Mouse (Mus musculus): ENCODE results near the gene Zdhhc12.
"Not testable (repeated sequence)": the region's sequence is repeated elsewhere in the genome, so short reads cannot be mapped to it uniquely, and the experiment has no call there.

Zdhhc12 gene

GRCm38 (mm10) chr2:30093471-30094207 lies at the start of gene Zdhhc12:
Gene Zdhhc12 (minus strand): TSS chr2:30093648.
- peak; percentile 95 for DNase-seq (ENCODE audit: extremely low read depth, low read depth)

GRCm38 (mm10) chr2:30140021-30140420 lies 46.6 kb upstream of the Zdhhc12 start:
- not testable (repeated sequence) for DNase-seq (ENCODE audit: extremely low read depth, low read depth)

GRCm38 (mm10) chr2:30136458-30136857 lies 43.0 kb upstream of the Zdhhc12 start:
- DNase-seq (ENCODE audit: extremely low read depth, low read depth): no peak

DNA sequence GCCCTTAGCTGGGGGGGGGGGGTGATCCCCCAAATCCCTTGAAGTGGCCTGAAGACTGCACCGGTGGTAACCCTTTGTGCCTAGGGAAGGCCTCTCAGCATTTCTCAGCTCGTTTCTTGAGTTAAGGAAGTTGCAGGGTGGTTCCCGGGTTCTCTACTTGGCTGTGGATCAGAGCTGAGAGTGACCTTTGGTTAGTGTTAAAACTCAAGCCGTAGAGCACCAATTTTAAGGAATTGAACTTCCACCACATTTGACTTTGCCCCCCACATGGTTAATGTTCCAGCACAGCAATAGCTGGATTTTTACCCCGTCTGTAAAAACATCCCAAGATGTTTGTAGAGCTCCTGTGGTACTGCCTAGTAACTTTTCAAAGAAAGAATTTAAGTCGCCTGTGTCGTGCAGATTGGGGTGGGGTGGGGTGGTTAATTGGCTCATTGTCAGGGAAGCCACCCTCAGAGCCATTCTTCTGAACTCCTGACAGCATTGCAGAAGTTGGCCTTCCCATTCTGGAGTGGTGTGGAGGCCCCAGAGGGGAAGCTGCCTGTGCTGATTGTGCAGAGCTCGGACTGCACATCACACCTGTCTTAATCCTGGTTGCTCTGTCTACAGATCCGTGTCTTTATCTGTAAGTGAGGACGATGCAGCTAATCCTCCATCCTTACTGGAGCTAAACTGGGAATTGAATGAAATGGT lies 41.6 kb upstream of the Zdhhc12 start:
- DNase-seq (ENCODE audit: extremely low read depth, low read depth): peak; percentile 41

DNA sequence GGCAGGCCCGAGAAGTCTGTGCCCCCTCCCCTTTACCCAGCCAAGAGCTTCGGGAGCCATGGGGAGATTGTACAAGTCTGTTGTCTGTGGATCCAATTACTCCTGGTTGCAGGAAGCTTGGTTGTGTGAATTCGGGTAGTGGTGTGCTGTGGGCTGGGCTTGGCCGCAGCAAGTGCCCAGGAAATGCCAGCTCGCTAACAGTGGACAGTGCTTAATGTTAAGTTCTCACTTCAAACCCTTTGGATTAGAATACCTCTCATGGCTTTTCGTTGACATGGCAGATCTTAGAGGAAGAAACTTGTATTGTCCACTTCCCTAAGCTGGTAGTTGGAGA lies 40.9 kb upstream of the Zdhhc12 start:
- no peak for DNase-seq (ENCODE audit: extremely low read depth, low read depth)

DNA sequence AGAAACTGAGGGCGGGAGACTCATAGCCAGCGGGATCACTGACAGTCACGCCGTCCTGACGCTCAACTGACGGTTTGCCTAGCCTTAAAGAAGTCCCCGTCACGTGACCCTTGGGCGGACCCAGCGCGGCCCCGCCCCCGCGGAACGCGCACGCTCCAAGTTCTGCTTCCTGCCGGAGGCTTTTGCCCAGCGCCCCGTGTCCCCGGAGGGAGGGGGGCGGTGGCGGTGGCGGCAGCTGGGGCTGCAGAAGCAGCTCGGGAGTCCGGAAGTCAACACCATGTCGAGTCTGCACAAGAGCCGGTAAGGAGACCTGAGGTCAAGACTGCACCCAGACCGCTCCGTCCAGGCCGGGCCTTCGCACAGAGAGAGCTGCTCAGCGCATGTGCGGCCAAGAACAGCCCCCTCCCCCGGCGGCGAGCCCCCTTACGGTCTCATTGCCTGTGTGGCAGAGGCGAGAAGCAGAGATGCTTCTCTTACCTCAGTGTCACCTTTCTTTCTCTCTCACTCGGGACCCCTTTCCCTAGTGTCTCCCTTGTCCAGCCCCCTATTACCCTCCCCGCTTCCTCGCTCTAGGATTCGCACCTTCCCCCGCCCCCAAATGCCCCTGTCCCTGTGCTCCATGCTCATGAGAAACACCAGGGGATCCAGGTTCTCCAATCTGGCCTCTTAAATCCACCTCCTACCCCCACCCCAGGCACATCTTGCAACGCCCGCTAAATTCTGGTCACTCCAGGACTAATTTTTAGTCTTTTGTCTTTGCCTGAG lies 40.3 kb upstream of the Zdhhc12 start, which contains the start of gene Tbc1d13:
TSS of gene Tbc1d13 (plus strand) at position 134 of the 765 bp plus-strand sequence.
- DNase-seq (ENCODE audit: extremely low read depth, low read depth): peak; percentile 92

- no peak for DNase-seq (ENCODE audit: extremely low read depth, low read depth)
Observed at GRCm38 (mm10) chr2:30132801-30133612, 39.6 kb upstream of the Zdhhc12 start.

- DNase-seq (ENCODE audit: extremely low read depth, low read depth): not testable (repeated sequence)
Observed at GRCm38 (mm10) chr2:30131240-30131639, 37.8 kb upstream of the Zdhhc12 start.

- no peak for DNase-seq (ENCODE audit: extremely low read depth, low read depth)
Observed at GRCm38 (mm10) chr2:30130156-30130555, 36.7 kb upstream of the Zdhhc12 start.

DNA sequence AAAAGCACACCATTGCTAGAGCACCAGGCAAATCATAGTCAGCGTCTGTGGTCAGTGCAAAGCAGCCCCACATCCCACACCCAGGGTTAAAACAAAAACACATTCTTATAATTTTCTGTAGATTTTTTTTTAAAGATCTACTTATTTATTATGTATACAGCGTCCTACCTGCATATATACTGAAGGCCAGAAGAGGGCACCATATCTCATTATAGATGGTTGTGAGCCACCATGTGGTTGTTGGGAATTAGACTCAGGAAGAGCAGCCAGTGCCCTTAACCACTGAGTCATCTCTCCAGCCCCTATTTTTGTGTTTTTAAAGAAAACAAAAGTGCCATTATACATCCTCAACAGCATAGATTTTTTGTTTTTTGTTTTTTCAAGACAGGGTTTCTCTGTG lies 35.3 kb upstream of the Zdhhc12 start:
- peak; percentile 56 for DNase-seq (ENCODE audit: extremely low read depth, low read depth)

DNA sequence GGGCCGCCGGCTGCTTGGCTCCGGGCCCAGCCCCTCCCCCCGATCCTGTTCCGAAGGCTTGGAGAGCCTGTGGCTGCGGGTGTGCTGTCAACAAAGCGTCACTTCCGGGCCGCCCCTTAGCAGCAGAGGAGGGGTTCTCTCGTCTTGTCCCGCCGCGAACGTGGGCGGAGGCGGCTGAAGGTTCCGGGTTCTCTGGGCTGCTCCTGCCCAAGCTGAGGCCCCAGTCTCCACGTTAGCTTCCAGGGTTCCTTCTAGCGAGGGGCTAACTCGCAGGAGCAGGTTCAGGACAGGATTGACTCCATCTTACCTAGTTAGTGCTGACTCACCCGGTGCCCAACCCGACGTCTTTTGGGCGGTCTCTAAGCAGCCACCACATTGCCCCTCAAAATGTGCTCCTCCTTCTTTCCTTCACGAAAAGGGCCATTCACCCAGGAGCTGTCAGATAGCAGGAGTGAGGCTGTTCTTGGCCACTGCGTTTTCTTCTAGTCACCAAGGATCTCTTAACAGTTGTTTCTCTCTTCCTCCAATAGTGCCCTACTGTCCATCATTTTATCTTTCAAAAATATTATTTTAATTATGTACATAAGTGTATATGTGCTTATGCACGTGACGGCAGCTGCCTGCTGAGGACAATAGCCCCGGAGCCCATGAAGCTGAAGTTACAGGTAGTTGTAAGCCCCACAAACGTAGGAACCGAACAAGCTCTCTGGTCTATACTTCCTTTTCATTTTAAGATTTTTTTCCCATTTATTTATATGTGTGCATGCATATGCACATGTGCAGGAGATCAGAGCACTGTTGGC lies 31.2 kb upstream of the Zdhhc12 start, which contains the start of gene Zer1:
TSS of gene Zer1 (minus strand) at position 114 of the 803 bp plus-strand sequence.
- DNase-seq (ENCODE audit: extremely low read depth, low read depth): peak; percentile 86

DNA sequence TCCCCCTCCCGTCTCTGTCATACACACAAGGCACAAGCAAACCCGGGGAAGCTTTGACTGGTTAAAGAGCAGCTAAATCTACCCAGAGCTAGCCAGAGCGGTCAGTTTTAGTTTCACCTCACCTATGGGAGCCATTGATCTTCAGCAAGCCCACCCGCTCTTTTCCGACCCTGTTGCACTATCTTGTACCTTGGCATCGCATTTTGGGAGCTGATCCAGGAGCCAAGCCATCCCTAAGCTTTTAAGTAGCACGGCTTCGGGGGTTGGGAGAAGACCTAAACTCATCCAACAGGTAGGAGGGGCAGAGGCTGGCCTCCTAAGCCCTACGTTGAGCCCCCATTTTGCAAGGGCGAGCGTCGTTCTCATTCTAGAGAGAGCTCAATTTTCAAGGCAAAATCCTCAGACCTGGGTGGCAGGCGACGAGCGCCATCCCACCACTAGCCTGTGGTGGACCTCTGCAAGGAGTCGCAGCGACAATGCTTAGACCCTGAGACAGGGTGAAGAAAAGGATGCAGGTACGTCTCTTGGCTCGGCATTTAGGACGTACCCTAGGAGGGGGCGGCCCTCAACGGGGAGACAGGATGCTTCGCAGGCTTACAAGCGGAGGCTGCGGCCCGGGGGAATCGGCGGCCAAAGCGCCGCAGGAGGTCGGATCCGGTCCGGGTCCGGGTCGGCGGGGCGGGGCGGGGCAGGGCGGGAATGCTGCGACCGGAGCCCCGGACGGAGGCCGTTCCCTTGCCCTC lies 30.5 kb upstream of the Zdhhc12 start:
- no peak for DNase-seq (ENCODE audit: extremely low read depth, low read depth)

DNA sequence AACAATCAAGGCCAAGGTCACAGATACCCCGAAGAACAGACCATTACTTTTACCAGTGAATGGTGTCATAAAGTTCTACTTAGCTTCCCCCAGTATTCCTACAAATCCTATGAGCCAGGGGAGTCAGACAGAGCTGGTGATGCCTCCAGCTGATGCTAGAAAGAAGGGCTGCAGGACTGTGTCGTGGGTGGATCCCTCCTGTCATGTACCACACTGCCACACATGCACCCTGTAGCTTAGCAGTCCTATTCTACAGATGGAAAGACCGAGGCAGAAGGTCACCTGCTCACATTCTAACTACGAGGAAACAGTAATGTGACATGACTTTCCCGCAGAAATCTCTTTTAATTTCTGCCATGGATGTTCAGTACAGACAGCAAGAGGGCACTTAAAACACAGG lies 29.3 kb upstream of the Zdhhc12 start:
- no peak for DNase-seq (ENCODE audit: extremely low read depth, low read depth)

- DNase-seq (ENCODE audit: extremely low read depth, low read depth): no peak
Observed at GRCm38 (mm10) chr2:30120269-30120668, 26.8 kb upstream of the Zdhhc12 start.

GRCm38 (mm10) chr2:30119641-30120051 lies 26.2 kb upstream of the Zdhhc12 start:
- no peak for DNase-seq (ENCODE audit: extremely low read depth, low read depth)

DNA sequence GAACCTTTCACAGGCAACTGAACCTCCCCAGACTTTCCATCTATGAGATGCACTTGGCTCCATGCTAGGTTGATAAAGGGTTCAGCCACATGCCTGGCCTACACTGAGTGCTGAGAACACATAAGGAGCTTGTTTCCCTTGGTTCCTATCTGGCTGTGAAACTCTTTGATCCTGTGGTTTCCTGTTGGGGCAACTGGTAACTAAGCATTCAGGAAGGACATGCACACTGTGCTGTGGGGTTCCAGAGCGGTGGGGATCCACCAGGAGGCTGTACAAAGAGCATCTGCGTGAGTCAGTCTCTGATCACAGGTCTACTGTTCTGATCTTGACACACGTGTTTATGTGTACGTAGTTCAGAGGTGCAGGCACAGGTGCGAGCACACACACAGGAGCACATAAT lies 19.1 kb upstream of the Zdhhc12 start:
- peak; percentile 64 for DNase-seq (ENCODE audit: extremely low read depth, low read depth)

GRCm38 (mm10) chr2:30111500-30111899 lies 18.1 kb upstream of the Zdhhc12 start:
- no peak for DNase-seq (ENCODE audit: extremely low read depth, low read depth)

DNA sequence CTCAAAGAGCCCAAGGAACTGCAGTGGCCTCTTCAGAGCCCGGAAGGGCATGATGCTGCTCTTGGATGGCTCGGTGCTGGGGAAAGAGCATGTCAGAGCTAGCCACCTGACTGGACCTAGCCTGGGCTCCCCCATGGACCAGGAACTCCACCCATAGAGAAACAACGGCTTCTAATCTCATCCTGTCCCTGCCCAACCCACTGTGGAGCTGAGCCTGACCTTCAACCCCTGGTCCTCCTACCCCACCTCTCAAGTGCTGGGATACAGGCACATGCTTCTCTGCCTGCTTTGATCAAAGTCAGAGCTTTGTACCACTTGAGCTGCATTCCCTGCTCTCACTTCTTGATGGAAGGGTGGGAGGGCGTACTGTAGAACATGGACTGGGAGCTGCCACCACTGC lies 14.8 kb upstream of the Zdhhc12 start:
- no peak for DNase-seq (ENCODE audit: extremely low read depth, low read depth)

- DNase-seq (ENCODE audit: extremely low read depth, low read depth): no peak
Observed at GRCm38 (mm10) chr2:30107646-30108045, 14.2 kb upstream of the Zdhhc12 start.

DNA sequence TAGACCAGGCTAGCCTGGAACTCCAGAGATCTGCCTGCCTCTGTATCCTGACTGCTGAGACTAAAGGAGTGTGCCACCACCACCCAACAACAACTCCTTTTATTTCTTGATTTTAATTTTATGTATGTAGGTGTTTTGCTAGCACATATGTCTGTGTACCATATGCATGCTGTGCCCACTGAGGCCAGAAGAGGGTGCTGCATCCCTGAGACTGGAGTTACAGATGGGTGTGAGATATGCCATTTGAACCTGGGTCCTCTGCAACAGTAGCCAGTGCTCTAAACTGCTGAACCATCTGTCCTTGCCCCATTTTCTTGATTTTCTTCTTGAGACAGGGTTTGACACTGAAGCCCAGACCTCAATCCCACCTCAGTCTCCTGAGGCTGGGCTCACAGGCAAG lies 12.9 kb upstream of the Zdhhc12 start:
- peak; percentile 39 for DNase-seq (ENCODE audit: extremely low read depth, low read depth)

All from MEL-GATA-1-ER (cell line).